Mouse (Mus musculus) heart, postnatal 25 days (tissue): ENCODE results near the gene Igfbp6. TPM values are rescaled to one million over a fixed set of nuclear protein-coding genes. Genes with fewer than 3 reads are reported as not detected.

ENCODE experiments used
- total RNA-seq, 2 experiments: library from RNA; stranded (reverse); gene quantifications; 2 replicates each; pipeline ENCODE4 v1.2.3; 2021

Igfbp6 gene
- total RNA-seq, 2 experiments from 2014 or later: 38.3 to 43.6 TPM

Other genes with a start within 250 kb of the Igfbp6 start
- not detected for gene Krt4, start 219.6 kb upstream of the Igfbp6 start, total RNA-seq
- not detected for gene Krt79, start 204.0 kb upstream of the Igfbp6 start, total RNA-seq
- not detected for gene Krt78, start 190.1 kb upstream of the Igfbp6 start, total RNA-seq
- gene Krt8, start 139.9 kb upstream of the Igfbp6 start, total RNA-seq: 1 to 10 TPM; 2.5 to 2.7 TPM
- 1 to 10 TPM; 3.7 to 4.9 TPM for gene Krt18, start 116.2 kb upstream of the Igfbp6 start, total RNA-seq
- gene Eif4b, start 70.6 kb upstream of the Igfbp6 start, total RNA-seq: 100 to 1,000 TPM; 131 to 144 TPM
- 100 to 1,000 TPM in 1 of 2 experiments, 10 to 100 TPM in 1; 98.6 to 118 TPM for gene Tns2, start 43.9 kb upstream of the Igfbp6 start, total RNA-seq
- gene Spryd3, start 8.1 kb upstream of the Igfbp6 start, total RNA-seq: 10 to 100 TPM; 13.2 to 15.1 TPM
- under 1 TPM in 1 of 2 experiments, not detected in 1; 0.11 TPM for gene Soat2, start 6.2 kb downstream of the Igfbp6 start, total RNA-seq
- gene Zfp740, start 58.9 kb downstream of the Igfbp6 start, total RNA-seq: 10 to 100 TPM; 34.0 to 35.2 TPM
- gene Csad, start 60.4 kb downstream of the Igfbp6 start, total RNA-seq: 10 to 100 TPM; 15.7 to 16.3 TPM
- gene Itgb7, start 87.6 kb downstream of the Igfbp6 start, total RNA-seq: 1 to 10 TPM; 1.3 TPM
- gene Rarg, start 113.2 kb downstream of the Igfbp6 start, total RNA-seq: 10 to 100 TPM; 17.0 to 20.8 TPM
- gene Gm9918, start 126.2 kb downstream of the Igfbp6 start, total RNA-seq: not detected
- gene Mfsd5, start 135.1 kb downstream of the Igfbp6 start, total RNA-seq: 10 to 100 TPM; 15.5 to 18.5 TPM
- gene Espl1, start 151.9 kb downstream of the Igfbp6 start, total RNA-seq: 1 to 10 TPM in 1 of 2 experiments, under 1 TPM in 1; 0.65 to 1.9 TPM
- gene Pfdn5, start 181.8 kb downstream of the Igfbp6 start, total RNA-seq: 100 to 1,000 TPM; 284 to 288 TPM
- 10 to 100 TPM; 21.3 to 23.1 TPM for gene Myg1, start 187.3 kb downstream of the Igfbp6 start, total RNA-seq
- 10 to 100 TPM; 10.2 to 11.2 TPM for gene Aaas, start 206.4 kb downstream of the Igfbp6 start, total RNA-seq
- gene Sp7, start 222.8 kb downstream of the Igfbp6 start, total RNA-seq: not detected